Mouse (Mus musculus) adrenal gland, postnatal 36 days (tissue): ENCODE measurements at regions not wholly inside any gene's neighbourhood (a gene's known extent, or its start where the extent isn't known, plus 50 kb on each side); places are given as distances from the start of the nearest gene placed in this dataset.

Source experiments
- DNase-seq, 2 experiments: peaks; one replicate each; pipeline ENCODE4 v3.0.0; 2021; ENCODE audit warnings: mixed read lengths in 1 of 2

GRCm38 (mm10) chr17:67503125-67503878 is 129.2 kb downstream of the Lrrc30 start:
- DNase-seq = no peak

DNA sequence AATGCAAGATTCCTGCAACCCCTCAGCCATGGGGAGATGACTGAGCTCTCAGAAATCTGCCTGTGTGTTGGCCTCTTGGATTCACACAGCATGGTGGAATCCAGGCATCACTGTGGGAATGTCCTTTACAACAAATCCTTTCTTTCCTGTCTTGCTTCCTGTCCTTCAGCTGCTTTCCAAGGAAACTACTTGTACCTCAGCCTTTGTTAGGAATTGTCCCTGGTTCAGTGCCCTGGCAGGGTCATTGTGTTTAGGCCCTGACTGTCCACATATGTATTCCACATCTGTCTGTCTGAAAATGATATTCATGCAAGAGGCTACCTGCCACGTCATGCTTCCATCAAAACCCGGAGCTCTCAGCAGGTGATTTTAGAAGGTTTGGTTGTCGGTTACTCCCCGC is 129.9 kb downstream of the Lrrc30 start:
- no peak for DNase-seq

GRCm38 (mm10) chr17:67499783-67500641 is 132.5 kb downstream of the Lrrc30 start:
- DNase-seq = no peak

GRCm38 (mm10) chr17:67497380-67497779 is 135.1 kb downstream of the Lrrc30 start:
- DNase-seq = no peak

GRCm38 (mm10) chr17:67480463-67480862 is 126.2 kb upstream of the Ptprm start:
- DNase-seq = no peak

- DNase-seq = peak; percentile 73 to 82
Observed at GRCm38 (mm10) chr17:67473137-67473536, 118.9 kb upstream of the Ptprm start.

DNA sequence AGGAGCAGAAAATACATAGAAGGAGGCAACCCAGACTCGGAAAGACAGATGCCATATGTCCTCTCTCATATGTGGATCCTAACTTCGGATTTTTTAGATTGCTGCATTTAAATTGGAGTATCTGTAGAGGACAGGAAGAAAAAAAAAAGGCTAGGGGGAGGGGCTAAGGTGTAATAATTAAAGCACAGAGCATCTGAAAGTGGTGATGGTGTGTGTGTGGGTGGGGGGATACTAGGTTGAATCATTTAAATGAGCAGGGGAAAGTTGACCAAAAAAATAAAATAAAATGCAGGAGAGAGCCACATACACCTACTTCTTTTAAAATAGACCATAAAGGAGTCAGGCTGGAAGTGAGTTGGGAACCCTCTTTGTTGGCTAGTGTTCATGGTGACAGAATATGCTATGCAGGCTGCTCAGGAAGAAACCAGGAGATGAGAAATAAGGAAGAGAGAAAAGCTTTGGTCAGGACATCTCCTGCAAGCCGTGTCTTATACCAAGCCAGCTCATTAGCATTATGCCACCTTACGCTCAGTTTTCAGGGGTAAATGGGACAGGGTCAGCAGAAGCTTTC is 104.7 kb upstream of the Ptprm start:
- DNase-seq = no peak

DNA sequence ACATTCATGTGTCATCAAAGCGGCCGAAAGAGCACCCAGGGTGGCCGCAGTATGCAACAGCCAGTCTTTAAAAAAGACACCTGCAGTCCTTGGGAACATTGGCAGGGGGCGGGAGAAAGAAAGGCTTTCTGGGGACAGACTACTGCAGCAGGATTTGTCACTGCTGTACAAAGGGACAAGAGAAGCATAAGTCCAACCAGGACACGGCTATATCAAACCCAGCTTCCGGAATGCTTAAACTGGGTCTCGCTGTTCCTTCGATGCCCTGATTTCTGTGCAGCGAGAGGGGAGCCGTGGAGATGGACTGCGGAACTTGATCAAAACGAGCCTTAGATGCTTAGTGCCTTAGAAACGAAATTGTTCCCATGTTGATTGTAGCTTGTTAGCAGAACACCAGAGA is 97.7 kb upstream of the Ptprm start:
- DNase-seq = no peak

DNA sequence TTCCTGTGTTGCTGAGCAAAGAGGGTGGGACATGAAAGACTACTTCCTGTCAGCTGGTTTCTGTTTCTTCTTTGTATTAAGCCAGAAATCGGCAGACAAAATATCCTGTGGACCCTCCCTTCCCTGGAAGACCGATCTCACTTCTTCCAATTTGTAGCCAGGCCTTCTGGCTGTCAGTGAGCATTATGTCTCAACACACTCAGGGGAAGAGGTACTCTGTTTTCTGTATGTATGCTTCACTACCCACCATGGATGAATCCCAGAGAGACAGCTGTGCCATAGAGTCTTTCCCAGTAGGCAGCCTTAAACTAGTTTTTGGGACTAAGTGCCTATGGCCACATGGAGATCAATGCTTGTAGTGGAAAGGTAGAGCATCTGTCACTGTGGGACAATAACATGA is 96.8 kb upstream of the Ptprm start:
- no peak for DNase-seq

GRCm38 (mm10) chr17:67450021-67450420 is 95.8 kb upstream of the Ptprm start:
- no peak for DNase-seq

GRCm38 (mm10) chr17:67445986-67446385 is 91.7 kb upstream of the Ptprm start:
- no peak for DNase-seq

GRCm38 (mm10) chr17:67440961-67441360 is 86.7 kb upstream of the Ptprm start:
- DNase-seq = no peak

- DNase-seq = no peak
Observed at GRCm38 (mm10) chr17:67419956-67420711, 65.9 kb upstream of the Ptprm start.

DNA sequence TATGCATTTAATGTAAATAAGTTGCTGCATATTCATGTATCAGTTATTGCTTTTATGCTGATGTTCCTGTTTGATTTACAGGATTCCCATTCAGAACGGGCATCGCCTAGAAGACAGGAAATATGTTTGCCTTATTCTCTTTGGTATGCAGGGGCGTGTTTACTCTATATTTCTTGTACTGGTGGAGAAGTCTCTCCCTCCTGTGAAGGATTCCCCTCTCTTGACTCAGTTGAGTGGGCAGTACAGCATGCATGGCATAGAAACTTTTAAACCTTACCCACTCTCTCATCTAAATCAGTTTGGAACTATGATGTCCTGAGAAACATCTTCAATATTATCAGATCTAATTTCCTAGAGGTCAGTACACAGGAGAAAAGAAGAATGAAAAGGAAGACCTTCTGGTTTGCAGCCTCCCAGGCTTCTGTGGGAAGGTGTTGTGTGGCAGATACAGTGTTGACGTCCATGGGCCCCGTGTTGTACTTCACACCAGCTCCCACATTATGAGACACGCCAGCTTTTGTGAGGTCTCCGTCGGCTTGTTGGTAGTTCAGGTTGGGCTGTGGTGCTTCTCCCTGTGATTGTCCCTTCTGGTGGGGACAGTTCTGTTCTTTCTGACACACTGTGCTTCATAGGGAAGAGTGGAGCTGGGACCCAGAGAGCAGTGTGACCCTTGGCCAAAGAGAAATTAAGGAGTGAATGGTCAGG is 58.4 kb upstream of the Ptprm start:
- no peak for DNase-seq

GRCm38 (mm10) chr17:67409911-67410310 is 55.7 kb upstream of the Ptprm start:
- peak in 1 of 2 experiments; percentile 4 for DNase-seq

DNA sequence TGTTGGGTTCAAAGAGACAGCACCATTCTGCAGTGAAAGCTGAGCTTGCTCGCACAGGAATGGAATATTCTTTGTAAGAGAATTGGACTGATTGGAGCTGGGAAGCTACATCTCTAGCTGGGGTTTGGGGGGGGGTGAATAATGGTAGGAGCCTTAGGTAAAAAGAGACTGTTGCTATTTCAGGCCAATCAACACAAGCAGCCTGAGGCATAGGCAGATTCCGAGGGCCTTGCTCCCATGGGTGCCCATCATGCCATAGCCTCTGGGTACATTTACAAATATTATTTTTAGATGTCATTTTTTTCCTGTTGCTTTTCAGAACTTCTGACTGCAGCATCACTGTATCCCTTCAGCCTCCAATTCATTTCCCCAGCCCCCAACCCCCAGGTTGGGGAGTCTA is 51.7 kb upstream of the Ptprm start:
- no peak for DNase-seq
